Mouse (Mus musculus) stomach, embryonic 16.5 days (tissue): ENCODE results near the gene Gm11084. TPM values are rescaled to one million over a fixed set of nuclear protein-coding genes. Genes with fewer than 3 reads are reported as not detected.
"Not testable (repeated sequence)": the region's sequence is repeated elsewhere in the genome, so short reads cannot be mapped to it uniquely, and the experiment has no call there.

Source experiments
- ATAC-seq: fragments of 200-750 bp; cut with Nextera tagmentation; 2 replicates; pipeline ENCODE4 v1.8.0; 2017; ENCODE audit warnings: moderate number of reproducible peaks, moderate TSS enrichment; ENCODE audit not compliant: insufficient read depth, low FRiP score
- H3K27ac ChIP-seq: fragments of 300-500 bp; sonication (generic); 2 replicates; pipeline ENCODE4 v1.5.1; 2014; ENCODE audit warnings: low read length
- H3K27me3 ChIP-seq: fragments of 300-500 bp; sonication (generic); 2 replicates; pipeline ENCODE4 v1.6.1; 2014; ENCODE audit warnings: low read length, control low read depth, mixed read lengths; ENCODE audit not compliant: control insufficient read depth, insufficient read depth
- H3K36me3 ChIP-seq: fragments of 300-500 bp; sonication (generic); 2 replicates; pipeline ENCODE4 v1.6.1; 2014; ENCODE audit warnings: low read length; ENCODE audit not compliant: control insufficient read depth, insufficient read depth
- H3K4me1 ChIP-seq: fragments of 300-500 bp; sonication (generic); 2 replicates; pipeline ENCODE4 v1.6.1; 2014; ENCODE audit warnings: low read length, control low read depth, mixed read lengths; ENCODE audit not compliant: control insufficient read depth, insufficient read depth
- H3K4me2 ChIP-seq: fragments of 300-500 bp; sonication (generic); 2 replicates; pipeline ENCODE4 v1.6.1; 2014; ENCODE audit warnings: low read depth, low read length, mixed read lengths
- H3K4me3 ChIP-seq: fragments of 300-500 bp; sonication (generic); replicated peaks from 2 replicates; pipeline ENCODE4 v1.5.1; 2014; ENCODE audit warnings: mild to moderate bottlenecking, low read length
- H3K9ac ChIP-seq: fragments of 300-500 bp; sonication (generic); 2 replicates; pipeline ENCODE4 v1.6.1; 2014; ENCODE audit warnings: low read length
- H3K9me3 ChIP-seq: fragments of 300-500 bp; sonication (generic); replicated peaks from 2 replicates; pipeline ENCODE4 v1.6.1; 2016; ENCODE audit warnings: low read length, control low read depth; ENCODE audit not compliant: control insufficient read depth
- WGBS: fragments of 180-500 bp; shearing (Covaris S2); extraction: QIAGEN DNeasy Blood & Tissue Kit; methylation state at CpG from one replicate; pipeline ENCODE4 v1.1.7; 2014; 5-methylcytosine and 5-hydroxymethylcytosine counted together
- polyA plus RNA-seq: library from polyadenylated mRNA; unstranded; fragments of >200 nt; fragmentation: Nextera tagmentation; extraction: Ambion mirVana; gene quantifications from 2 replicates; pipeline ENCODE4 v1.2.1, GENCODE M21; 2015

Gene Gm11084
- polyA plus RNA-seq, 1 experiment from 2014 or later, result not detected

- ATAC-seq, result no peak
- Histone ChIP-seq H3K27ac (0 out of 2 replicates have a peak overlapping the region, but pooled peaks have one; percentile 17), H3K4me3 (no peak overlapping the region), H3K27me3 (no peaks in the 10 kb centered on the region), H3K4me2 (no peak overlapping the region), H3K36me3 (no peaks in the 10 kb centered on the region), H3K9ac (no peak overlapping the region), H3K4me1 (peaks cover 19% of the 10 kb centered on the region), H3K9me3 (no peaks in the 10 kb centered on the region)
- 94% methylated on average over 4 of the region's 4 CpGs for WGBS
These were observed 11.1 kb upstream of the Gm11084 start for GRCm38 (mm10) chr2:72997586-72997985.

GRCm38 (mm10) chr2:72996808-72997378 lies 10.4 kb upstream of the Gm11084 start:
- Histone ChIP-seq H3K4me2 (peak overlapping the region; percentile 14; the same call in 1 of the 2 replicates), H3K36me3 (no peaks in the 10 kb centered on the region), H3K27ac (peak overlapping the region; percentile 94; the same call in 1 of the 2 replicates), H3K4me3 (no peak overlapping the region), H3K9me3 (no peaks in the 10 kb centered on the region), H3K27me3 (no peaks in the 10 kb centered on the region), H3K9ac (no peak overlapping the region), H3K4me1 (peaks cover 19% of the 10 kb centered on the region)
- WGBS, result 42% methylated on average over 9 of the region's 9 CpGs
- ATAC-seq, result peak; percentile 88

- peak; percentile 84 for ATAC-seq
- no peaks in the 10 kb centered on the region for H3K27me3 ChIP-seq
These were observed 9.0 kb upstream of the Gm11084 start for GRCm38 (mm10) chr2:72995346-72996097.

GRCm38 (mm10) chr2:72994165-72994564 lies 7.6 kb upstream of the Gm11084 start:
- H3K4me2 ChIP-seq, result no peak overlapping the region
- 83% methylated on average over 2 of the region's 2 CpGs for WGBS
- H3K4me3 ChIP-seq, result no peak overlapping the region
- no peak overlapping the region for H3K27ac ChIP-seq
- no peak for ATAC-seq
- peaks cover 19% of the 10 kb centered on the region for H3K4me1 ChIP-seq
- H3K36me3 ChIP-seq, result no peaks in the 10 kb centered on the region
- no peak overlapping the region for H3K9ac ChIP-seq
- 0 out of 2 replicates have a peak, but pooled peaks cover 4% of the 10 kb centered on the region for H3K9me3 ChIP-seq
- H3K27me3 ChIP-seq, result no peaks in the 10 kb centered on the region

More at GRCm38 (mm10) chr2:72995346-72996097, 9.0 kb upstream of the Gm11084 start:
- H3K36me3 ChIP-seq, result no peaks in the 10 kb centered on the region
- WGBS, result 23% methylated on average over 9 of the region's 9 CpGs
- H3K4me2 ChIP-seq, result peak overlapping the region; percentile 14
- H3K4me3 ChIP-seq, result no peak overlapping the region
- peak overlapping the region; percentile 94 for H3K27ac ChIP-seq
- peaks cover 19% of the 10 kb centered on the region for H3K4me1 ChIP-seq
- peak overlapping the region; percentile 43; the same call in 1 of the 2 replicates for H3K9ac ChIP-seq
- H3K9me3 ChIP-seq, result no peaks in the 10 kb centered on the region

GRCm38 (mm10) chr2:72992497-72992896 lies 6.0 kb upstream of the Gm11084 start:
- no peak overlapping the region for H3K9ac ChIP-seq
- H3K4me3 ChIP-seq, result no peak overlapping the region
- peaks cover 4% of the 10 kb centered on the region; the same call in 1 of the 2 replicates for H3K9me3 ChIP-seq
- H3K4me2 ChIP-seq, result no peak overlapping the region
- H3K27ac ChIP-seq, result no peak overlapping the region
- H3K4me1 ChIP-seq, result peaks cover 19% of the 10 kb centered on the region
- H3K27me3 ChIP-seq, result no peaks in the 10 kb centered on the region
- no peak for ATAC-seq
- WGBS, result 91% methylated on average over 17 of the region's 17 CpGs
- no peaks in the 10 kb centered on the region; the same call in 1 of the 2 replicates for H3K36me3 ChIP-seq

DNA sequence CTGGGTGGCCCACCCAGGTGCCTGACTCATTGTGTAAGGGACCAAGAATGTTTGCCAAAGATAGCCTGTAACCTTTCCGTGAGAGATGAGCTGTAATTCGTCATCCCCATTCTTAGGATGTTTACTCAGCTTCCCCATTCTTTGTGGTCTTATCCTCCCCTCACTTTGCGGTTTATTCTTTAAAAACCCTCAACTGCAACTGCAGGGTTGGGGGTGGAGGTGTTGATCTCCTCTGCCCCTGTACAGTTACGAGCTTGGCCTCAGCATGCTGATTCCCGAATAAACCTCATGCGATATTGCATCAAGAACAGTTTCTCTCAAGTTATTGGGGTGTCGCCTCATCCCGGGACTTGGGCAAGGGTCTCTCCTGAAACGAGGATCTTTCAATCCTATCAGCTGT lies 2.4 kb upstream of the Gm11084 start:
- not testable (repeated sequence) for H3K9me3 ChIP-seq, ATAC-seq, H3K4me2 ChIP-seq, H3K4me3 ChIP-seq, H3K36me3 ChIP-seq, H3K9ac ChIP-seq, H3K27ac ChIP-seq, H3K27me3 ChIP-seq, H3K4me1 ChIP-seq
- WGBS, result 85% methylated on average over 9 of the region's 9 CpGs

GRCm38 (mm10) chr2:72985516-72985915 lies 1.0 kb downstream of the Gm11084 start:
- Histone ChIP-seq H3K27me3 (no peaks in the 10 kb centered on the region), H3K4me2 (no peak overlapping the region), H3K4me1 (0 out of 2 replicates have a peak, but pooled peaks cover 3% of the 10 kb centered on the region), H3K36me3 (no peaks in the 10 kb centered on the region; the same call in 1 of the 2 replicates), H3K27ac (no peak overlapping the region), H3K9ac (no peak overlapping the region), H3K4me3 (no peak overlapping the region), H3K9me3 (peaks cover 4% of the 10 kb centered on the region; the same call in 1 of the 2 replicates)
- 63% methylated on average over 1 of the region's 1 CpGs for WGBS
- no peak for ATAC-seq

GRCm38 (mm10) chr2:72984806-72985205 lies 1.7 kb downstream of the Gm11084 start:
- Histone ChIP-seq H3K9ac (no peak overlapping the region), H3K27me3 (no peaks in the 10 kb centered on the region), H3K4me3 (no peak overlapping the region), H3K36me3 (no peaks in the 10 kb centered on the region; the same call in 1 of the 2 replicates), H3K4me2 (no peak overlapping the region), H3K9me3 (peaks cover 4% of the 10 kb centered on the region; the same call in 1 of the 2 replicates), H3K4me1 (0 out of 2 replicates have a peak, but pooled peaks cover 3% of the 10 kb centered on the region), H3K27ac (no peak overlapping the region)
- WGBS, result 43% methylated on average over 4 of the region's 4 CpGs
- no peak for ATAC-seq

- no peaks in the 10 kb centered on the region; the same call in 1 of the 2 replicates for H3K9me3 ChIP-seq
- no peak overlapping the region for H3K27ac ChIP-seq
- no peak overlapping the region for H3K4me2 ChIP-seq
- H3K4me3 ChIP-seq, result no peak overlapping the region
- no peaks in the 10 kb centered on the region; the same call in 1 of the 2 replicates for H3K36me3 ChIP-seq
- 80% methylated on average over 3 of the region's 3 CpGs for WGBS
- ATAC-seq, result no peak
- no peaks in the 10 kb centered on the region for H3K27me3 ChIP-seq
- H3K4me1 ChIP-seq, result 0 out of 2 replicates have a peak, but pooled peaks cover 3% of the 10 kb centered on the region
- H3K9ac ChIP-seq, result no peak overlapping the region
These were observed 3.3 kb downstream of the Gm11084 start for GRCm38 (mm10) chr2:72983211-72983610.
